Mouse (Mus musculus) left cerebral cortex, adult 18-20 months (tissue): ENCODE results near the gene Cers1. TPM values are rescaled to one million over a fixed set of nuclear protein-coding genes. Genes with fewer than 3 reads are reported as not detected.
A peak's percentile ranks its signal among the peaks of the same experiment; 100 is the strongest.

ENCODE experiments used
- DNase-seq, 2 experiments: peaks; one replicate each; pipeline ENCODE4 v3.0.0; 2021 to 2022; ENCODE audit warnings: low spot score in 2 of 2, mixed read lengths in 1 of 2
- total RNA-seq, 2 experiments: library from RNA; stranded (reverse); gene quantifications; 2 replicates each; pipeline ENCODE4 v1.2.3; 2021

Cers1 gene
- total RNA-seq, 2 experiments from 2014 or later: 86.4 to 94.3 TPM

DNA sequence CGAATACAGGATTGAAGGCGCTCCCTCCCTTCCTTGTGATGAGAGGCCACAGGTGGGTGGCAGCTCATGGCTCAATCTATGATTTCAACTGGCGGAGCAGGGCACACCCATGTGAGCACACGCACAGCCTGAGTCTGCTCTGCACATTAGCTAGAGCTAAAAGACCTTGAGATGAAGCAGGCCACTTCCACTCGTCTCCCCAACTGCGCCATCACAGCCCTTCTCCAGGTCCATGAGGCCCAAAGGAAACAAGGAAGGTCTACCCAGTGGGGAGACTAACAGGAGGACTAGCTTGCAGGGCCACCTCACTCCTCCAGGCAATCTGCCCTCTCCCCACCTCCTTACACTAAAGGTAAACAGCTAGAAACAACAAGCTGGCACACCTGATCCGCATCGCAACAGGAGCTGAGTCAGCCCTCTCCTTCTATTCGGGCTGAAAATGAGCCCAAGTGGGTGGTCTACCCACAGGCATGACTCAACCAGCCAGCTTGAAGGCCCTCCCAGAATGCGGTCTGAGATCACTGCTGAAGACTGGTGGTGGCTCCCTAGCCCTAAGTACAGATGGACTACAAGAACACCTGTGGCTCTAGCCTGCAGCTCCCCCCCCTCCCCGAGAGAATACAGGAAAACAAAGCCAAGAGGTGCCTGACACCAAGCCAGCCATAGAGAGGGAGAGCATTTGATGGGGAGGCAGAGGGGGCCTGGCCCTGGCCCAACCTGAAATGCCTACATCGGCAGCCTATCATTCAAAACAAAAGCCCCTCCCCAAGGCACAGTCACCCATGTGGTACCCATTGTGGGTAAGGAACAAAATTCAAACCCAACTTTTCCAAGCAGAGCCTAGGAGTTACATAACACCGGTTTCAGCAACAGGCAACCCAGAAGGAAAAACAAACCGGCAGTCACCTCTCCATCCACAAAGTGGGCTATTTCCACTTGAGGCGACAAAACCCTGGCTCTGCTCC is 35.7 kb downstream of the Cers1 start:
- DNase-seq: peak in 1 of 2 experiments; percentile 40

DNA sequence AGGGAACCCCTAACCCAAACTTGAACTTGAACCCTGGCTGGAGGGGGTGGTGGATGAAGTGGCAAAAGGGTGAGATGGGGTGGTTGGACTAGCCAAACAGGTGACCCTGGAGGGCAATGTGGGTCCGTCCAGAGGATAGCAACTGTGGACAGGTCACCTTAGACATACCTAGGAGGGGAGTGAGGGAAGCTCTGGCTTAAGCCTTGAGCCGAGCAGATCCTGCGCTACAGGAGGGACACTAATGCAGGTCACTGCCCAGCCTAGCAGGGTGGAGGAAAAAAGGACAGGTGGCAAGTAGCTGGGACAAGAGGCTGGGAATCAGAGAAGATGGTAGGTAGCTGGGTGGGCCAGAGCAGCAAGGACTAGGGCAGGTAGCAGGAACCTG is 36.4 kb downstream of the Cers1 start:
- no peak for DNase-seq

DNA sequence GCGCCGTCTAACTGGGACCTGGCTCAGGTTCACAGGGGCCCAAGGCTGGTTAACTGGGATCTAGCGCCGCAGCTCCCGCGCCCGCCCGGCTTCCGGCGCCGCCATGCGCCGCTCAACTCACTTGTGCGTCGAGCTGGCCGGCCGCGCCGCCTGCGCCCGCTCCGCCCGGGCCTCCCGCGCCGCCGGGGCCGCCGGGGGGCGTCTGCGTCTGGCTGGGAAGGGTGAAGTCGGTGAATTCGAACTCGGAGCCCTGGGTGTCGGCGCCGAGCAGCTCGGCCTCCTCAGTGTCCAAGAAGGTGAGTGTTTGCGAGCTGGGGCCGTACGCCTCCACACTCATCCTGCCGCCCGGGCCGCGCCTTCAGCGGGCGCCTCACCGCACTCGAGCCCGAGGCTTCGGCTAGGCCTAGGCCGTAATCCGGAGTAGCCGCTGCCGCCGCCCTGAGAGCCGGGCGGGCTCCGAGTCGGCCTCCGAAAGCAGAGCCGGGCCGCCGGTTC is 37.1 kb downstream of the Cers1 start:
- DNase-seq: no peak

DNA sequence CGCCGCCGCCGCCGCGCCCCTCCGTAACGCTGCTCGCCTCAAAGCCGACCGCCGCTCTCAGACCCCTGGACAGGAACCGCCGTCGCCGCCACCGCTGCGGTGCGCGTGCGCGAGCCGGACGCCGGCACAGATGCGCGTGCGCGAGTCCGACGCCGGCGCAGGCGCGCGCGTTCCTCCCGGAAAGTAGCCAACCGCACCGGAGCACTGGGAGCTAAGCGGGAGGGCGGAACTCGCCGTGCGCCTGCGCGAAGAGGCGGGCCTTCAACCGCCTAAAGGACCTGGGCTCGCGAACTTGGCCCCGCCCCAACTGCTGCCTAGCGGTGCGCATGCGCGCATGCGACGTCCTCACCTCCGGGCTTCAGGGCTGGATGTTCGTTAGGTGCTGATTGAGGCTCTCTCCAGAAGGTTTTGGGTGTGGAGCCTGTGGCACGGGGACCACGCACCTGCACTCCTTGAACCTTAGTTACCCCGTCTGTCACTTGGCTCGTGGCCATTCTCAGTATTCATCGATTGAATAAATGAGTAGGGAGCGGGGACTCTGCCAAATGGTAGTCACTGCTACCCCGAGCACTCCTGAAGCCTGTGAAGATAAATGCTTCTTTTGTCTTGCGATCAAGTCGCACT is 37.7 kb downstream of the Cers1 start, which contains the start of gene Upf1:
Gene Upf1 (minus strand): TSS at position 85 of the 624 bp plus-strand sequence.
- peak; percentile 99 to 100 for DNase-seq

DNA sequence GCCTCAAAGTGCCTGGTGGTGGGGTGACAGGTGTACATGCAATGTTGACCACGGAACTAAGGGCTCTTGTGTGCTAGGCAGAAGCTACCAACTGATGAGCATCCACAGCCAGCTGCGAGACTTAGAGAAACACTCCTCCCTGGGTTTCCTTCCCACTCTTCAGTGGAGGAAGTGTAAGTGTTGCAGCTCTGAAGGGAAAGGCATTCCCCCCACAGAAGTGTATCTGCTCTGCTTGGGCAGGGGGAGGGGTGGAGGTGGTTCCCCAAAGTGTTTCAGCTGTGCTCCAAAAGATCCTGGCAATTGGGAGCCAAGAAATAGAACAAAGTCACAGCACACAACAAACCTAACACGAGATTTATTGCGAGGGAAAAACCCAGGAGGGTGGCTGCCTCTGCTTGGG is 38.4 kb downstream of the Cers1 start:
- DNase-seq: peak in 1 of 2 experiments; percentile 53

DNA sequence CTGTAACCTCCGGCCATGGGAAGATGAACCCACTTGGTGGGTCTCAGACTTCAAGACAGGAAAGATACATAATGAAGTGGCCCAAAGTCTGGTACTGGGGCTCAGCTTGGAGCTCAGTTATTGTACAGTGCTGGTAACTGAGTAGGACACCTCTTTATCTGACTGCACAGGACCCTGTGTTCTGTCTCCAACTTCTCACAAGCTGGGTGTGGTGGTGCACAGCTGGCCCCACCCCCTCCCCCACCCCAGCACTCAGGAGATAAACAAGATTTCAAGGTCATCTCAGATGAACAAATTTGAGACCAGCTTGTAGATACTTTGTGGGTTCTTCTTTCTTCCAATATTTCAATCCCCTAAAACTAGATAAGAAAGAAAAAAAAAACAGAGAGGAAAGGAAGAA is 40.5 kb downstream of the Cers1 start:
- no peak for DNase-seq

DNA sequence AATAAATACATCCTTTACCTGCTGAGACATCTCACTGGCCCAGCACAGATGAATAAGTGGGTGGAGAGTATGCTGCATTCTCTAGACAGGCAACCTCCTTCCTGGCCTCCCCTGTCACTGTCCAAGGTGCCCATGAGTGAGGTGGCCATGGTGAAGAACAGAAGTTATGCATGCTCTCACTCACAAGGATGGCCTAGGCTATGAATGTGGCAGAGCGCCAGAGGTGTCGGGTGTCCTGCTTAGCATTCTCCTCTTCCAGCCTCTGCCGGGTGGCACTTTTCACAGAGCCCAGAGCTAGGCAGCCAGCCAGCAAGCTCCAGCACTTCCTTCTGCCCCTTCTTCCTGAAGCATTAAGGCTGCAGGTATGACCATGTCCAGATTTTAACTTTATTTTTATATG is 43.8 kb downstream of the Cers1 start:
- no peak for DNase-seq

DNA sequence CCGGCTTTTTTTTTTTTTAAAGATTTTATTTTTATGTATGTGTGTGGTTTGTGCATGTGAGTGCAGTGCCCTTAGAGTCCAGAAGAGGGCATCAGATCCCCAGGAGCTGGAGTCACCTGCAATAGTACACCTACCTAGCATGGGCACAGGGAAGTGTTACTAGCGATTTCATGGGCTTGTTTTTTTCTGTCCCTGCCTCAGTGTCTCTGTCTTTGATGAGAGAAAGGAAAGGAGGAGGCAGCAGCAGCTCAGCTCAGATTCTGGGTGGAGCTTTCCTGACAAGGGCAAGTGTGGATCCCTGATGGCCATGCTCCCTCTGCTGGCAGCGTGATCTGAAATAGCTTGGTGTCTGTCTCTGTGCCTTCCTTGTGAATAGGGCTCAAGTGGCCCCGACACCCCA is 45.2 kb downstream of the Cers1 start:
- no peak for DNase-seq

DNA sequence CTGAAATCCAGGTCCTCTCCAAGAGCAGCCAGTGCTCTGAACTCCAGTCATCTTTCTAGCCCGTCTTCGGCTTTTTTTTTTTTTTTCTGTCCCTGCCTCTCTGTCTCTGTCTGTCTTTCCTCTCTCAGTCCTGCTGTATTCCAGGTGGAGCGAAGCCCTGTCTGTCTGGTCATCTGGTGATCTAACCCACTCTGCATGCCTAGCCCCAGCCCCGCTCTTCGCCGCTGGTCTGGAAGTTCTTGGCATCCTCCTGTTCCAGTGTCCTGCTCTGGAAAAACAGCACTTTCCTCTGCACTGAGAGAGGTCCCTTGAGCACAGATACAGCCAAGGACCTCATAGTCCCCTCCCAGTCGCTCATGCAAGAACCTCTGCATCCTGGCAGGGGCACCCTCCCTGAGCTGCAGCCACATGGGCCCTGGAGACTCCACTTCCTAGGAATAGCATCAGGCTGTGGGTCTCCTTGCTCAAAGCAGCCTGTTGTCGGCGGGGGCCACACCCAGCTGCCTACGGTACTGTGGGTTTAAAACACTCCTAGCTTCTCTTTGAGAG is 46.0 kb downstream of the Cers1 start:
- DNase-seq: no peak

DNA sequence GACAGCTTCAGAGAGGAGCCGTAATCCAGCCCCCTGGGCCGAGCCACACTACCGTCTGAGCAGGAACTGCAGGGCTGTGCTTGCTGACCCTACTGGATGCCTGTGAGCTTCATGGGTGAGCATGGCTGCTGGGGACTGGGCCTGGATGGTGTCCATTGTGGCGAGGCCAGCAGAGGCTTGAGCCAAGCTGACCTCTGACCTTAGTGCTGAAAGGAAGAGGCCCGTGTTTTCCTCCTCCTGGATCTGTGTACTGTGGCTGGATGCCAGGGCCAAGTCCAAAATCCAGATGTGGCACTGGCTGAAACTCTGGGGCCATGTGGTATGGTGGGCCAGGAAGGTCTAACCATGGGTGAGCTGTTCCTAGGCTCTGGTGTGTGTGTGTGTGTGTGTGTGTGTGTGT is 48.5 kb downstream of the Cers1 start:
- no peak for DNase-seq

DNA sequence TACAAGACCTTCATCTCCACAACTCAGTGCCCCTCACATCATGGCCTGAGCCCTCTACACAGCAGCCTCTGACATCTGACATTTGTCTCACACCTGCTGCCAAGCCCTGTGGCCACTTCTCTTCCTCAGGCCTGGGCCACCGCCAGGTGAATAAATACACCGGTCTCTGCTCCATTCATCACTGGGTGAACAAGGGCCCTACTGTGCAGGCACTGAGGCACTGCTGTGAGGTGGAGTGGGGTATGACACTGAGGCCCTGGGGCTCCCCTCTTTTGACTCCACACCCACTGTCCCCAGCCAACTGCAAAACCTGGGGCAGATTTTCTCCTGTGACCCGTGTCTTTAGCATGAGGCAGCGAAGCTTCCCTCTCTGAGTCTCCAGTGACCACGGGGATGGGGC is 51.0 kb downstream of the Cers1 start:
- no peak for DNase-seq

DNA sequence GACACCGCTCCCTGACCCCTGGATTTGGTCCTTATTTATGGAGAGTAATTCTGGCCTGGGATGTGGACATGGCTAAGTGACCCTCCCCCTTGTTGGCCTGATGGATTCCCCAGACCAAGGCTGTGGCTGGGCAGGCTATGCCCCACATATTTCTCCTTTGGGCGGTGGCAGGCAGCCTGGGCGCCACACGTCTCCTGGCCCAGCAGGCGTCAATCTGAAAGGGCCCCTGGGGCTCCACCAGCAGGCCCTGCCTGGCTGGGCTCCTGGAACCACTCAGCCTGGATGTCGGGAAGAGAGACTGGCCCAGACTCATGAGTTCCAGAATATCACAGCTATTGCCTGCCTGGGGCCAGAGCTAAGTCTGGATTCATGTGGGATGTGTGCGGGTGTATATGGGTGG is 54.9 kb downstream of the Cers1 start:
- no peak for DNase-seq

DNA sequence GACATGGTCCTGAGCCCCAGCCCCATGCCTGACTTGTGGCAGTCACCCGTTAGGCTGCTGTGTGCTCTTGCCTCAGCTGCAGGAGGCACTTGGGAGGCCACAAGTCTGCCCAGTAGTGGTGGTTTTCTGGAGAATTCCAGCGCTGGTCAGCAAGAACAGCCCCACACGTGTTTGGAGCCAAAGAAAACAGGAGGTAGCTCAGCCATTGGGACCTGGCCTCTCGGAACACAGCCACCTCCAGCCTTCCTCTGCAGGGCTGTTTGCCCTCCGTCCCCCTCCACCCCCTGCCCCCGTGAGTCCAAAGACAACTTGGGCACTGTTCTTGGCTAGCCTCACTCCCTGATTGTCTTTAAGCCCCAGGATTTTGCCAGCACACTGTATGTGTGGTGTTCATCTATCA is 56.4 kb downstream of the Cers1 start:
- no peak for DNase-seq

DNA sequence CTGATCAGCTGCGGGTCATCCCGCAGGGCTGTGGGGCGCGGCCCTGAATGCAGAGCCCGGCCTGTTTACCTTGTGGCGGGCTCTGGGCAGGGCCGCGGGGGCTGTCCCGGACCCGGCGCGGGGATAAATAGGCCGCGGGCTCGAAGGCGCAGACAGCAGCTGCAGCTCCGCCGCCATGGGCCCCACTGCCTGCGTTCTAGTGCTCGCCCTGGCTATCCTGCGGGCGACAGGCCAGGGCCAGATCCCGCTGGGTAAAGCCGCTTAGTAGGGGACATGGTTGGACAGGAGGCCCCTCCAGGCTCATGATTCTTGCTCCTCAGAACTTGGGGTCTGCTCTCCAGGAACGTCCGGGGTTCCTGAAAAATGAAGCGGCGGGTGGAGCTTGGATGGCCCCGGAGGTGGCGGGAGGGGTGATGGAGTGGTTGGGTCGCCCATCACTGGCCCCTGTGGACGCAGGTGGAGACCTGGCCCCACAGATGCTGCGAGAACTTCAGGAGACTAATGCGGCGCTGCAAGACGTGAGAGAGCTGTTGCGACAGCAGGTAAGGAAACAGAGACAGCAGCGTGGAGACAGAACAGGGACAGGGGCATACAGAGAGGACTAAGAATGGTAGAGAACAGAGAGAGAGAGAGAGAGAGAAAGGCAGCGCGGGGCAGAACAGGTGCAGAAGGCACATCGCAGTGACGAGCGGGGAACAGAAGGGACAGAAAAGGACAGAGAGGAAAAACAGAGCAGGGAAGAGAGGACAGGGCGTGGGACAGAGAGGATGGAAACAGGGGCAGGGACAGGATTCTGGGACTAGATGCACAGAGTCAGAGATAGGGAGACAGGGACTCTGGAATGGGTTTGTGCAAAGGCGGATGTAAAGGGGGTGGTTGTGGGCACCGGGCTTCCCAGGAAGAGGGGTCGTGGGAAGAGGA is 58.1 kb downstream of the Cers1 start, which contains the start of gene Comp:
Gene Comp (plus strand): TSS at position 162 of the 921 bp plus-strand sequence.
- DNase-seq: no peak

DNA sequence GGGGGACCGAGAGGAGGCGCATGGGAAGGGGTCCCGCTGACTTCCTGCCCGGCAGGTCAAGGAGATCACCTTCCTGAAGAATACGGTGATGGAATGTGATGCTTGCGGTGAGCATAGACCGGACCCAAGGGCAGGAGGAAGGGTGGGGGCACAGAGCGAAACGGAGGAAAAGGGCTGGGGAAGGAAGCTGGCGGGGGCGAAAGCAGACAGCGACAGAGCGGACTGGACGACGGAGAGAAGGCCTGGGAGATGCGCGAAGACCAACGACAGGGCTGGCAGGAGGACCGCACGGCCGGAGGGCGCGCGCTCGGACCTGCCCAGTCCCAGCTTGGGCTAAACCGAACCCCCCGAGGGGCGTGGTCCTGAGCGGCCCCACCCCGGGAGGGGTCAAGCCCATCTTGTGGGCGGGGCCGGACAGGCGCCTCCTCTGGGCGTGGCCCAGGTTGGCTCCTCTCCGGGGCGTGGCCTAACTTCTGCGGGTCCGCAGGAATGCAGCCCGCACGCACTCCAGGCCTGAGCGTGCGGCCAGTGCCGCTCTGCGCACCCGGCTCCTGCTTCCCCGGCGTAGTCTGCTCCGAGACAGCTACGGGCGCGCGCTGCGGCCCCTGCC is 58.8 kb downstream of the Cers1 start:
- DNase-seq: peak in 1 of 2 experiments; percentile 27

DNA sequence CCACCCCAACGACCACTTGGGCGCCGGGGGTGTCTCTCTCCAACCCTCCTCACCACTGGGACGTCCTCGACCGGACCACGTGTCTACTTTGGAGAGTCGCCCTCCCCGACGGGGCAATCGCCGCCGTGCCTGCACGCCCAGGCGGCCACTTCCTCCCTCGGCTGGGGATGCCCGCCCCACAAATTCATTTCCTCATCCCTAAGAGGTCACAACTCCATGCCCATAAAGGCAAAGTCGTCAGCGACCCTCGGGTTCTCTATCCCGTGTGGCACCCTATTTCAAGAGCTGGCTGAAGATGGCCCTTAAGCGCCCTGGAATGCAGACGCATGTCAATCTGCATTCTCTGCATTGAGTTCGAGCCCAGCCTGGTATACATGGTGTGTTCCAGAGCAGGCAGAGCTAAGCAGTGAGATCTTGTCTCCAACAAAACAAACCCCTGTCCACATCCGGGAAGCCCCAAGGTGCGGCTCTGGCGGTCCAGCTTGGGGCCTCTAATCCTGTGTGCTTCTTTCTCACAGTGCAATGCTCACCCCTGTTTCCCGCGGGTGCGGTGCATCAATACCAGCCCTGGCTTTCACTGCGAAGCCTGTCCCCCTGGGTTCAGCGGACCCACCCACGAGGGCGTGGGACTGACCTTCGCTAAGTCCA is 59.8 kb downstream of the Cers1 start:
- no peak for DNase-seq

DNA sequence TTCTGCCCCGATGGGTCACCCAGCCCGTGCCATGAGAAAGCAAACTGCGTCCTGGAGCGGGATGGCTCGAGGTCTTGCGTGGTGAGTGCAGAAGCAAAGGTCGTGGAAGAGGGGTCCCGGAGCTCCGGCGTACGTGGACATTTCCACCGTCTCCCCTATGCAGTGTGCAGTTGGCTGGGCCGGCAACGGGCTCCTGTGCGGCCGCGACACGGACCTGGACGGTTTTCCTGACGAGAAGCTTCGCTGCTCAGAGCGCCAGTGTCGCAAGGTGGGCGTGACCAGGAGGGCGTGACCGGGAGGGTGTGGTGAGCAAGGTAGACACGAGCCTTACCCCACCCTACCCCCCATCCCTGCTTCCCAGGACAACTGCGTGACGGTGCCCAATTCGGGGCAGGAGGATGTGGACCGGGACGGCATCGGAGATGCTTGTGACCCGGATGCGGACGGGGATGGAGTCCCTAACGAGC is 60.7 kb downstream of the Cers1 start:
- no peak for DNase-seq

DNA sequence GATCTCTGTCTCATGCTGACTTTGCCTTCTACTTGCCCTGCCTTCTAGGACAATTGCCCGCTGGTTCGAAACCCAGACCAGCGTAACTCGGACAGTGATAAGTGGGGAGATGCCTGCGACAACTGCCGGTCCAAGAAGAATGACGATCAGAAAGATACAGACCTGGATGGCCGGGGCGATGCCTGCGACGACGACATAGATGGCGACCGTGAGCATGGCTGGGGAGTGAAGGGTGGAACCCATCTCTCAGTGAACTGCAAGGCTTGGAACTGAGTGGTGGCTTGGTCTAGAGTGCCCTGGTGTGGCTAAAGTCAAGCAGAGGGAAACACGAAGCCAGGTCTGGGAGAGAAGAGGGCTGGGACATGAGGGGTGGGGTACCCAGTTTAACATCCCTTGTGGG is 61.5 kb downstream of the Cers1 start:
- no peak for DNase-seq

DNA sequence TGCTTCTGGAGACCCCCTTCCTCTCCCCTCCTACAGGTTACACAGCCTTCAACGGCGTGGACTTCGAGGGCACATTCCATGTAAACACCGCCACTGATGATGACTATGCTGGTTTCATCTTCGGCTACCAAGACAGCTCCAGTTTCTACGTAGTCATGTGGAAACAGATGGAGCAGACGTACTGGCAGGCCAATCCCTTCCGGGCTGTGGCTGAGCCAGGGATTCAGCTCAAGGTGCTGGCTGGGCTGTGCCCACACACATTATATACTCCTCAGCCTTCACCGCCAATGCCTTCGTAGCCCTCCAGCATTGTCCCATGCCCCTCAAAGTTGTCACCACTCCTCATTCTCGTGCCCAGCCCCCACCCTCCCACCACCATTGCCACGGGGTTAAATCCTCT is 64.5 kb downstream of the Cers1 start:
- peak in 1 of 2 experiments; percentile 39 for DNase-seq
